Mouse (Mus musculus): ENCODE data around the gene Fignl1.

- TF ChIP-seq CTCF (IDR thresholded peaks at IDR 0.05 in 2 of 3, conservative IDR thresholded peaks at IDR 0.05 in 1 of 3; ENCODE audit: control insufficient read depth in 1 of 3, insufficient read depth in 1 of 3, low read depth in 2 of 3, low read length in 3 of 3, poor library complexity in 1 of 3, severe bottlenecking in 1 of 3) (no peak), NRF1 (IDR thresholded peaks at IDR 0.05; ENCODE audit: insufficient read depth, low read depth, low read length, poor library complexity, severe bottlenecking) (no peak), ZC3H11A (IDR thresholded peaks at IDR 0.05; ENCODE audit: low read depth, low read length) (no peak), UBTF (IDR thresholded peaks at IDR 0.05; ENCODE audit: borderline replicate concordance, insufficient read depth, low read depth, low read length) (no peak), POLR2AphosphoS2 (IDR thresholded peaks at IDR 0.05; ENCODE audit: low read length) (no peak), POLR2A (IDR thresholded peaks at IDR 0.05; ENCODE audit: control insufficient read depth in 1 of 2, insufficient read depth in 1 of 2, low read depth in 1 of 2, low read length in 2 of 2, poor library complexity in 1 of 2) (no peak), MAFK (IDR thresholded peaks at IDR 0.05; ENCODE audit: borderline replicate concordance, low read depth, low read length) (no peak), ELF1 (IDR thresholded peaks at IDR 0.05; ENCODE audit: low read depth, low read length) (no peak), GATA1 (IDR thresholded peaks at IDR 0.05; ENCODE audit: low read depth, low read length) (no peak), GABPA (IDR thresholded peaks at IDR 0.05; ENCODE audit: low read depth, low read length) (no peak)
Measured at GRCm38 (mm10) chr11:11777246-11777645, 31.5 kb downstream of the Fignl1 start.
